Mouse (Mus musculus) left cerebral cortex, postnatal 25 days (tissue): Measurements from ENCODE around the gene Bank1. TPM values are rescaled to one million over a fixed set of nuclear protein-coding genes. Genes with fewer than 3 reads are reported as not detected.

Experiments
- DNase-seq, 2 experiments: peaks; one replicate each; pipeline ENCODE4 v3.0.0; 2022; ENCODE audit warnings: low spot score in 2 of 2, mixed read lengths in 1 of 2
- intact Hi-C: fragments of 180-260 bp; cut with DNase I; formaldehyde crosslinking; loops from one replicate; pipeline ENCODE4 v1.15.1; 2025
- total RNA-seq, 2 experiments: library from RNA; stranded (reverse); gene quantifications; 2 replicates each; pipeline ENCODE4 v1.2.3; 2021

Bank1 gene
- total RNA-seq, 2 experiments from 2014 or later: 1.2 to 1.3 TPM

GRCm38 (mm10) chr3:136264969-136265595 lies 60.8 kb downstream of the Bank1 start:
- intact Hi-C loops: no loop called here
- DNase-seq: no peak

DNA sequence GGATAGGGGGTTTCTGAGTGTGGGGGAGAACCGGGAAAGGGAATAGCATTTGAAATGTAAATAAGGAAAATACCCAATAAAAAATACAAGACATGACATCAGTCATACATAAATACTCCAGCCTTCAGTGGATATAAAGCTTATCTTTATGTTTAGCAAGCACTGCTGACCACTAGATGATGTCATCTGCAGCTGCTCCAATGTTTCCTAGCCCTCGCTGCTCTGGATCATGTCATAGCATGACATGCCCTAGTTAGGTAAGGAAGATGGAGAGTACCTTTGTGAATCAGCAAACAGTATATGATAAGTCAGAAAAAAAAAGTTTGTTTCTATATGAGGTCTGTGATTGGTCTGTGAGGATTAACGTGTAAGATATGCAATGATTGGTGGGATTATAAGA lies 68.1 kb downstream of the Bank1 start:
- intact Hi-C loops: no loop called here

GRCm38 (mm10) chr3:136254713-136255112 lies 71.2 kb downstream of the Bank1 start:
- intact Hi-C loops: no loop called here
- no peak for DNase-seq

More for the DNA sequence above, 68.1 kb downstream of the Bank1 start:
- DNase-seq: no peak

GRCm38 (mm10) chr3:136252820-136253219 lies 73.0 kb downstream of the Bank1 start:
- intact Hi-C loops: no loop called here
- no peak for DNase-seq

DNA sequence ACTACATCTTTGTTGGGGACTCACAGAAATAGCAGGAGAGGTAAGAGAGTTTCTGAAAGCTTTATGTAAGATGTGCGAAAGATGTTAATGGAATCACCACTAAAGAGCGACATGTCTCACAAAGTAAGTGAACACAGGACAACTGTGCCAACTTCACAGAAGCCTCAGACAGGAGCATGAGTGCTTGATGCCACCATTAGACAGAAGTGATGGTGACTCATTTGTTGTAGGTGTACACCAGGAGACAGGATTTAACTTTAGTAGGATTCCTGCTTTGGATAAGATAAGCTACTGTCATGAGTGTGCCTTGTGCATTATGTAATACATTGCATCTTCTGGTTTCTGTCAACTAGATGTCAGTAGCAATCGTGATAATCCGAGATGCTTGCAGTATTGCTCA lies 74.3 kb downstream of the Bank1 start:
- intact Hi-C loops: no loop called here
- peak in 1 of 2 experiments; percentile 17 for DNase-seq

DNA sequence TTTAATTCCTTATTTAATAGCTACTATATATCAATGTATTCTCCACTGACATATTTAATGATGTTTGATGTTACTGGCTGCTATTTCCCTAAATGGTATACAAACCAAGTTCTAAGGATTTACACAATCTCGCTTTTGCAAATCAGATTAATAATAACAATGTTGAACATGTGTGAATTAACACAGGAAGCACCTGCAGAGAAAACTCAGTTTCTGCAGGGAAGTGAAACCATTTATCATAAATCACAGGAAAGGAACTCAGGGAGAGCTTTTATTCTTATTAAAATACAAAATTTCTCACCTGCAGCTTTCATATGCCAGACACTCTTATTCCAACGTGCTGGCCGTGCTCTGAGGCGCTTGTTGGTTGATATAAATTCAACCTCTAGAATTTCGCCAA lies 78.5 kb downstream of the Bank1 start:
- no peak for DNase-seq
- intact Hi-C loops: no loop called here

DNA sequence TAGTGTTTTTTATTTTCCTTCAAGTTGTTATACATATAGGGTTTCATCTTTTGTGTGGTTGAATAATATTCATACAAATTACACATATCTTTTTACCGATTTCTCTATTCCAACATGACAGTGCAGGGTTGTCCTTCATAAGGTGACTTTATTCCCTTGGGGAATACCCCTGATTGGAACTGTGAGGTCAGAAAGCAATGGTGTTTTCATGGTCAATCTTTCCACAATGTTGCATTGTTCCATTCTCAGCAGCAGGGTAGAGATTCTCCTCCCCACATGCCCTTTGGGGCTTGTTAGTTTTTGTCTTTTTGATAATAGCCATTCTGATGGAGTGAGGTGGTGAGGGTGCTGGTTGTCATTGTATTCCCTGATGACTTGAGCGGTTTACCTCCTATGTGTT lies 80.9 kb downstream of the Bank1 start:
- no peak for DNase-seq
- intact Hi-C loops: no loop called here

DNA sequence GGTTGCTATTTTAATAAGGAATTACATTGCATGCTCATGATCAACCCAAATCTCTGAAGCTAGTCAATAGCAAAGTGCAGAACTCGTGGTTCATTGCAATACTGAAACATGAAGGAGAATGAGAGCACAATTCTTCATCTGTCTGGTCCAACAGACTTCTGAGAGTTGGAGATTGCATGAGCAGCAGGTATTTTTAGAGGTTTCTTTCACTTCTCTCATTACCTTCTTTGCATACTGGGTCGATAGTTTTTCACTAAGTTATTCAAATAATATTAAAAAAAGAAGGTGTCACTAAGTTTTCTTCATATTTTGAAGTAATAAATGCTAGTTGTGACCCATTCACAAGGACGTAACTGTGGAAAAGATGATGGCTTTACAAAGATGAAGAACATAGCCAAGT lies 87.1 kb downstream of the Bank1 start:
- no peak for DNase-seq
- intact Hi-C loops: no loop called here

DNA sequence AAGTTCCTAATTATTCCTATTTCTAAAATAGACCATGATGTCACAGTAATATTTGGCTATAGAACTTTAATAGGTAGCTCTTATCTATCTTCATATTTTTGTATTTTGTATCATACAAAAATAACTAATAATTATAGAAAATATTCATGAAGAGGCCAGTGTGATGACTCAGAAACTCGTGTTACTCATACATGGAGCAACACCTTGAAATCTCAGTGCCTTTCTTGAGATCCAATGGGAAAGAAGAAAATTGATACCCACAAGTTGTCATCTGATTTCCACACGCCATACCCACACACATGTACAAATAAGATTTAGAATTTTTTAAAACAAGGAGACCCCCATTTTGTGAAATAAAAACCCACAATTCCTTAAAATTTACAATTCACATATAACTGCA lies 92.4 kb downstream of the Bank1 start:
- intact Hi-C loops: no loop called here
- DNase-seq: no peak

- intact Hi-C loops: no loop called here
- no peak for DNase-seq
These were observed 95.2 kb downstream of the Bank1 start for GRCm38 (mm10) chr3:136230602-136231151.

DNA sequence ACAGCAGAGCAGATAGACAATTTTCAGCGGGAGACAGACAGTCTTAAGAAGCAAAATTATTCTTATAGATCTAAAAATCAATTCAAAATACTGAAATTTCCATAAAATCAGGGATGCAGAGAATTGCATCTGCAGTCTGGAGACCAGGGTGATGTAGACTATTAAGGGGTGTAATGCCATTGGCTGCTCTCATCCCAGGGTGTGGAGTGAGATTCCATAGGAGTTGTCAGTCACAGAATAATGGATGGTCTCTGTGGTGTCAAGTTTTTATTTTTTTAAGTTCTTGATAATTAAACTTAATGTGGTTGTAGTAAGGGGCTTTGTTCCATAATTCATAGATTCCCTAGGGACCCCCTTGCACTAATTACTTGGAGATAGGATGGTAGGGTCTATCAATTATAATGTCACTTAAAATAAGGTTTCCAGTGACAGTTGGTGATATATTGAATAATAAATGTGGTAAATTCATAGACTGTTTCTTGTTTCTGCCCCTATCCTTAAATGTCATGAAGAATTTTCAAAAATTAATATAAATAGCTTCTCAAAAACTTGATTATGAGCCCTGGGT lies 136.1 kb downstream of the Bank1 start:
- intact Hi-C loops: no loop called here
- DNase-seq: no peak

GRCm38 (mm10) chr3:136186548-136187113 lies 139.2 kb downstream of the Bank1 start:
- intact Hi-C loops: no loop called here
- peak in 1 of 2 experiments; percentile 16 for DNase-seq

DNA sequence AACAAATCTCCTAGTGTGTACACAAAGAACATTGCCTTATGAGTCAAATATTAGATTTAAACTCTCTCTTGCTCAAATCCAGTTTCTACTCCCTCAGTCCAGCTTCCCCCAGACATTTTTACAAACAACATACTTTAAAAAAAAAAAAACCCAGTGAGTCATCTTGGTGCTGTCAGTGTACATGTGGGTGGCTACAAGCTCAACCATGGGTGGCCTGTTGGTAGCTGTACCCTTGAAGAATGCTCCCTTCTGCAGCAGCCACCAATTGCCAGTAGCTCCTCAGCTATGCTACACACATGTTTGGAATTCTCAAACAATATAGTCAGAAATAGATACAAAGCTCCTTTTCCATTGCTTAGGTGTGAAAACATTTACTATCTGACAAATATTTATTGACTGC lies 154.2 kb downstream of the Bank1 start:
- DNase-seq: peak in 1 of 2 experiments; percentile 64
- intact Hi-C loops: no loop called here

DNA sequence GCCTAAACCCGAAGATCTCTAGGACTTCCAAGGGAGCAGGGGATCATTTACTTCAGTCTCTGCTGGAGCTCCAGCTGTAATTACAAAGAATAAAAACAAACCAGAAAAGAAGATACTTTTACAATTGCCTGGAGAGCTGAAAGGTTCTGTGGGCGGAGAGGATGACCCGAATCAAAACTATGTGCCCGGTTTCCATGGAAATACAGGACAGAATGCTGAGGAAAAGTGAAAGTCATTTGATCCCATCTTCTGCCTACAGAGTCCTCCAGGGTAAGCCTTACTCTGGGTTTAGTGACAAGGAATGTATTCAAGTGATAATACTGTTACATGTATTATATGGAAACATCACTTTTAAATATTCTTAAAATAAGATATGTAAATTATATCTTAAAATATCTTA lies 157.8 kb downstream of the Bank1 start:
- no peak for DNase-seq
- intact Hi-C loops: loop anchor here (10.0 kb wide), 3 partner anchors 123 to 287 kb away; no protein-coding TSS in a partner anchor

DNA sequence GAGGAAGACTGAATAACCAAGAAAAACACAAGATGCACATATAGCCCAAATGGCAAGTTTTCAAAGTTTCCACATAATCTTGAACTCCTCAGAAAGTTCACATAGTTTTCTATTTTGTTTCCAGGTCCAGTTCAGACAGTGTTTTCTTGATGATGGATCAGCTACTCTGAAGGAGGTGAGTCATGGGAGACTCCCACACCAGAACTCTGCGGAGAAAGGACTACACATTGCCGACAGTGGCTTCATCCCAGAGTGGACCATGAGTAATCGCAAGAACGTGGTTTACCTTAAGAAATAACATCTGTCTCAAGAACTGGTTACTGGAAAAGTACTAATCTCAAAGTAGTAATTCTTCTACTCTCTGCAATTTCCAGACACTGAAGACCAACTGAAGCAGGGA lies 159.2 kb downstream of the Bank1 start:
- intact Hi-C loops: loop anchor here (10.0 kb wide), 3 partner anchors 122 to 288 kb away; no protein-coding TSS in a partner anchor
- DNase-seq: peak in 1 of 2 experiments; percentile 19

- intact Hi-C loops: loop anchor here (10.0 kb wide), 3 partner anchors 121 to 289 kb away; no protein-coding TSS in a partner anchor
- DNase-seq: no peak
These were observed 159.9 kb downstream of the Bank1 start for GRCm38 (mm10) chr3:136166033-136166361.

GRCm38 (mm10) chr3:136165167-136166032 lies 160.5 kb downstream of the Bank1 start:
- peak; percentile 51 to 91 for DNase-seq
- intact Hi-C loops: loop anchor here (10.0 kb wide), 3 partner anchors 121 to 289 kb away; no protein-coding TSS in a partner anchor

DNA sequence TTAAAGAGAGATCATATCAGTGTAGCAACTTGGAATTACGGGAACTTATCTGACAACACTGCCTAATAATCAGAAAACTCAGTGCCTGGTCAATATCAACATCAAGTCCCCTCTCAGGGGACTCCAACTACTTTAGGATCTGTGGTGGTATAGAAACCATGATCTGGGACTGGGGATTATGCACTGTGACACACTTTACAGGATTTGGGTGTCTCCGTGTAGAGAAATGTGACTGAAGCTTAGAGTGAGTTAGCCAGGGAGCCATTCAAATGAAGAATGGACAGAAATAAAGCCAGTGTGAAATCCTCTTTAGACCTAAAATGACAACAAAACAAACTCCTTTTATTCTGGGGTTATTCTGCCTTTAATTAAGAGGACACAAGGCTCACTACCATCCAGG lies 167.8 kb downstream of the Bank1 start:
- no peak for DNase-seq
- intact Hi-C loops: no loop called here

- no peak for DNase-seq
- intact Hi-C loops: no loop called here
These were observed 170.3 kb downstream of the Bank1 start for GRCm38 (mm10) chr3:136155555-136155954.

GRCm38 (mm10) chr3:136150886-136151285 lies 175.0 kb downstream of the Bank1 start:
- intact Hi-C loops: no loop called here
- no peak for DNase-seq
